Mouse (Mus musculus): ENCODE data around the gene Nog. TPM values are rescaled to one million over a fixed set of nuclear protein-coding genes. Genes with fewer than 3 reads are reported as not detected.

The Nog gene
- polyA plus RNA-seq, 1 experiment from 2014 or later = 1.7 TPM

DNA sequence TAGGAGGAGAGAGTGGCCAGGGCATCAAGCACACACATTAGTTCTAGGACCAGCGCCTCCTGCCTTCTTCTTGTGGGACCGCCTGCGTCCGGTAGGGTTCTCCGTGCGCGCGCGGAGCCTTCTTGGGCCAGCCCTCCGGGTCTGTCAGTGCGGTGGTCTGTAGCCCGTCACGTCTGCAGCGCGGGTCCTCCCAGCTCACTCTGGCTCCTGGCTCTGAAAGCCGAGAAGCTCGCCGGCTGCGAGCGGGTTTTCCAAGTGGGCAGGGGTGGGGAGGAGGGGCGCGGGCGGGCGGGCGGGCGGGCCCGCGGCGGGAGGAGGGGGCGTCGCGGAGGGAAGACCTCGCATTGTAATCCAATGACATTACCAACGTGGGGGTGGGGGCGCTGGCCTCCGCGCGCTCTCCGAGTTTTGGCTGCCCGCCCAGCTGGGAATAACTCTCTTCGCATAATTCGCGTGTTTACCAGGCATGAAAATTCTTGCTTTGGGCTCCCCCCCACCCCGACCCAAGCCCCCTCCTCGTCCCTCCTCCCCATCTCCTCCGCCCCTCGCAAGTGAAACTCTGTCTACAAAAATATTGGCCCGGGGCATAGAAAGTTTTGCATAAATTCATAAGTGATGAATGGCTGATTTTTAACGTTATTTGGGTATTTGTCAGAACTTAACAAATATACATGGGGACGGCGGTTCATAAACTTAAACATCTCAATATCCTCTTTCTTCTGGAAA lies 3.7 kb downstream of the Nog start:
- ATAC-seq (ENCODE audit: low FRiP score, low TSS enrichment) = peak; percentile 46; the same call in 1 of the 2 replicates
- WGBS = 1% methylated on average over 39 of the region's 51 CpGs
- H3K4me1 ChIP-seq (replicated peaks; ENCODE audit: control insufficient read depth, insufficient read depth) = no peaks in the 10 kb centered on the region; the same call in 1 of the 2 replicates
- H3K9ac ChIP-seq (ENCODE audit: low read length) = no peak overlapping the region
- TF ChIP-seq EP300 (optimal IDR thresholded peaks at IDR 0.05) (no peak), CTCF (IDR thresholded peaks at IDR 0.05; ENCODE audit: low read depth) (peak; percentile 69)
- DNase-seq (ENCODE audit: low spot score) = peak; percentile 49
- no peak overlapping the region for H3K27ac ChIP-seq (replicated peaks)
- H3K4me3 ChIP-seq (ENCODE audit: low read depth, low read length) = peak overlapping the region; percentile 38
- H3K27me3 ChIP-seq (ENCODE audit: control insufficient read depth, insufficient read depth, low read length) = 0 out of 2 replicates have a peak, but pooled peaks cover 4% of the 10 kb centered on the region
- H3K9me3 ChIP-seq (ENCODE audit: control insufficient read depth, low read length) = no peaks in the 10 kb centered on the region
- peak overlapping the region; percentile 66 for H3K4me2 ChIP-seq (replicated peaks; ENCODE audit: low read depth)
- no peaks in the 10 kb centered on the region for H3K36me3 ChIP-seq (ENCODE audit: control insufficient read depth, insufficient read depth, low read length)

DNA sequence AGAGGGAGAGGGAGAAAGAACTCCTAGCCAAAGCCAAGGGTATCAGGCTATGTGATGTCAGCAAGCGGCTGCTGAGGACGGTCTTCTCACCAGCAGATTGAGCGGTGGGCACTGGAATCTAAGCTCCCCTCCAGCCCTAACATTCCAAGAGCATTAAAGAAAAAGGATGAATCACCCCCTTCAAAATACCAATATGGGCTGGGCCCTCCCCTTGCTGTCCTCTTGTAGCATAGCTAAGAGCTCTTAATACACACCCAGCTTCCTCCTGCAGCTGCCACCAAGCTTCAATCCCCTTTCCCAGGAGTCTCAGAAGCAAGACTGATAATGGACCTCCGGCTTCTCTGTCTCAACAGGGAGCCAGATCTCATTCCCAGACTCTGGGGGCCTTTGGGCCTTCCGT lies 4.6 kb downstream of the Nog start:
- WGBS = 50% methylated on average over 5 of the region's 5 CpGs
- peak overlapping the region; percentile 66; the same call in 1 of the 2 replicates for H3K4me2 ChIP-seq (replicated peaks; ENCODE audit: low read depth)
- H3K9ac ChIP-seq (ENCODE audit: low read length) = no peak overlapping the region
- ATAC-seq (ENCODE audit: low FRiP score, low TSS enrichment) (no peak), DNase-seq (ENCODE audit: low spot score) (no peak)
- 0 out of 2 replicates have a peak, but pooled peaks cover 4% of the 10 kb centered on the region for H3K27me3 ChIP-seq (ENCODE audit: control insufficient read depth, insufficient read depth, low read length)
- no peak overlapping the region for H3K27ac ChIP-seq (replicated peaks)
- H3K9me3 ChIP-seq (ENCODE audit: control insufficient read depth, low read length) = no peaks in the 10 kb centered on the region
- TF ChIP-seq CTCF (IDR thresholded peaks at IDR 0.05; ENCODE audit: low read depth) = no peak
- TF ChIP-seq EP300 (optimal IDR thresholded peaks at IDR 0.05) = no peak
- no peaks in the 10 kb centered on the region for H3K36me3 ChIP-seq (ENCODE audit: control insufficient read depth, insufficient read depth, low read length)
- H3K4me3 ChIP-seq (ENCODE audit: low read depth, low read length) = no peak overlapping the region
- H3K4me1 ChIP-seq (replicated peaks; ENCODE audit: control insufficient read depth, insufficient read depth) = no peaks in the 10 kb centered on the region; the same call in 1 of the 2 replicates

DNA sequence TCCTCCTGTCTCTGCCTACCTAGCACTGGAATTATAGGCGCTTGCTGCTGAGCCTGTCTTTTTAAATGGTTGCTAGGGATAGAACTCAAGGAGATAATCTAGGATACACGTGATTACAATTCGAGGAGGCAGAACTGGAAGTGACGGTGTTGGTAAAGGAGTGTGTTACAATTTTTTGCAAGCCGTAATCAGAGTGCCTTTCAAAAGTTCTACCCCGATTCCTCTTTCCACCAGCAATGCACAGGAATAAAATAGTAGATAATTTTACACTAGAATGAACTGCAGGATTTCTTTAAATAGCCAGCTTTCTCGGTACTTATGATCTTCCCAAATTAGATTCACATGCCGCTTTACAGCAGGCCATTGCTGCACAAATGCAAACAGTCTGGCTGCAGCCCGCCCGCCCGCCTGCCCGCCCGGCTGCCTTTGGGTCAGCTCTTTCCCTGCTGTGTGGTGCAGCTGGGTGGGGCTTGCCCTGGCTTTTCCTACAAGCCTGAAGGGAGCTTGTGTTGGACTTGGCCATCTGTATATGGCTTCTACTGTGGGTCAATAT lies 32.2 kb downstream of the Nog start:
- Histone ChIP-seq H3K9ac (ENCODE audit: low read length) (no peak overlapping the region), H3K4me1 (replicated peaks; ENCODE audit: control insufficient read depth, insufficient read depth) (no peaks in the 10 kb centered on the region), H3K27ac (replicated peaks) (no peak overlapping the region), H3K27me3 (ENCODE audit: control insufficient read depth, insufficient read depth, low read length) (no peaks in the 10 kb centered on the region), H3K9me3 (ENCODE audit: control insufficient read depth, low read length) (no peaks in the 10 kb centered on the region), H3K36me3 (ENCODE audit: control insufficient read depth, insufficient read depth, low read length) (no peaks in the 10 kb centered on the region), H3K4me3 (ENCODE audit: low read depth, low read length) (no peak overlapping the region), H3K4me2 (replicated peaks; ENCODE audit: low read depth) (no peak overlapping the region)
- WGBS = 77% methylated on average over 13 of the region's 13 CpGs
- TF ChIP-seq EP300 (optimal IDR thresholded peaks at IDR 0.05) = no peak
- TF ChIP-seq CTCF (IDR thresholded peaks at IDR 0.05; ENCODE audit: low read depth) = no peak
- ATAC-seq (ENCODE audit: low FRiP score, low TSS enrichment) (no peak), DNase-seq (ENCODE audit: low spot score) (no peak)

- ATAC-seq (ENCODE audit: low FRiP score, low TSS enrichment) (no peak), DNase-seq (ENCODE audit: low spot score) (no peak)
- no peaks in the 10 kb centered on the region for H3K9me3 ChIP-seq (ENCODE audit: control insufficient read depth, low read length)
- no peak overlapping the region for H3K9ac ChIP-seq (ENCODE audit: low read length)
- no peak overlapping the region for H3K4me2 ChIP-seq (replicated peaks; ENCODE audit: low read depth)
- no peaks in the 10 kb centered on the region for H3K27me3 ChIP-seq (ENCODE audit: control insufficient read depth, insufficient read depth, low read length)
- no peak overlapping the region for H3K27ac ChIP-seq (replicated peaks)
- H3K36me3 ChIP-seq (ENCODE audit: control insufficient read depth, insufficient read depth, low read length) = no peaks in the 10 kb centered on the region
- no peaks in the 10 kb centered on the region for H3K4me1 ChIP-seq (replicated peaks; ENCODE audit: control insufficient read depth, insufficient read depth)
- WGBS = 94% methylated on average over 3 of the region's 3 CpGs
- TF ChIP-seq CTCF (IDR thresholded peaks at IDR 0.05; ENCODE audit: low read depth) (no peak), EP300 (optimal IDR thresholded peaks at IDR 0.05) (no peak)
- H3K4me3 ChIP-seq (ENCODE audit: low read depth, low read length) = no peak overlapping the region
Observed at GRCm38 (mm10) chr11:89267520-89267919, 34.6 kb downstream of the Nog start.

DNA sequence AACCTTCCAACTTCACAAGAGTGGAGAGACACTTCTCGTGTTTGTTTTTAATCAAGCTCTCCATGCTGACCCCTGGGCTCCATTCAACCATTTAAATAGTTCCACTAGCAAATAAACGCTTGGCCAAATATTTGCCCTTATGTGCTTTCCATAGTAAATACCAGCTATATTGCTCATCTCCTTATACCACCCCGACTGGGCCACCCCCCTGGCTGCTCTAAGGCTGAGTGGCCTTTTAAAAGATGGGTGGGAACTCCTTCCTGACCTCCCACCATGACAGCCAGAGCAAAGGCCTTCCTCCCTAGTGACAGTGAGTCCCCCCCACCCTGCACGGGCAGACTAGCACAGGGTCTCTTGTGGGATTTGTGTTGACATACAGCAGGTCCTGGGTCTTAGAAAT lies 37.1 kb downstream of the Nog start:
- H3K27ac ChIP-seq (replicated peaks) = no peak overlapping the region
- no peak overlapping the region for H3K9ac ChIP-seq (ENCODE audit: low read length)
- DNase-seq (ENCODE audit: low spot score) = no peak
- no peak overlapping the region for H3K4me2 ChIP-seq (replicated peaks; ENCODE audit: low read depth)
- ATAC-seq (ENCODE audit: low FRiP score, low TSS enrichment) = peak; percentile 12; the same call in 1 of the 2 replicates
- TF ChIP-seq CTCF (IDR thresholded peaks at IDR 0.05; ENCODE audit: low read depth) = no peak
- TF ChIP-seq EP300 (optimal IDR thresholded peaks at IDR 0.05) = no peak
- H3K4me1 ChIP-seq (replicated peaks; ENCODE audit: control insufficient read depth, insufficient read depth) = no peaks in the 10 kb centered on the region
- H3K9me3 ChIP-seq (ENCODE audit: control insufficient read depth, low read length) = no peaks in the 10 kb centered on the region
- 39% methylated on average over 4 of the region's 4 CpGs for WGBS
- H3K4me3 ChIP-seq (ENCODE audit: low read depth, low read length) = no peak overlapping the region
- no peaks in the 10 kb centered on the region for H3K36me3 ChIP-seq (ENCODE audit: control insufficient read depth, insufficient read depth, low read length)
- no peaks in the 10 kb centered on the region for H3K27me3 ChIP-seq (ENCODE audit: control insufficient read depth, insufficient read depth, low read length)

GRCm38 (mm10) chr11:89259338-89259915 lies 42.7 kb downstream of the Nog start:
- H3K4me1 ChIP-seq (replicated peaks; ENCODE audit: control insufficient read depth, insufficient read depth) = no peaks in the 10 kb centered on the region
- ATAC-seq (ENCODE audit: low FRiP score, low TSS enrichment) = no peak
- no peaks in the 10 kb centered on the region for H3K9me3 ChIP-seq (ENCODE audit: control insufficient read depth, low read length)
- H3K9ac ChIP-seq (ENCODE audit: low read length) = no peak overlapping the region
- DNase-seq (ENCODE audit: low spot score) = no peak
- no peaks in the 10 kb centered on the region for H3K36me3 ChIP-seq (ENCODE audit: control insufficient read depth, insufficient read depth, low read length)
- no peaks in the 10 kb centered on the region for H3K27me3 ChIP-seq (ENCODE audit: control insufficient read depth, insufficient read depth, low read length)
- no peak overlapping the region for H3K4me3 ChIP-seq (ENCODE audit: low read depth, low read length)
- no peak overlapping the region for H3K27ac ChIP-seq (replicated peaks)
- WGBS = 89% methylated on average over 7 of the region's 7 CpGs
- no peak for TF ChIP-seq EP300 (optimal IDR thresholded peaks at IDR 0.05)
- no peak for TF ChIP-seq CTCF (IDR thresholded peaks at IDR 0.05; ENCODE audit: low read depth)
- H3K4me2 ChIP-seq (replicated peaks; ENCODE audit: low read depth) = no peak overlapping the region
